ENCODE assay signal across 9 mouse cellular contexts in the genomic region with DNA sequence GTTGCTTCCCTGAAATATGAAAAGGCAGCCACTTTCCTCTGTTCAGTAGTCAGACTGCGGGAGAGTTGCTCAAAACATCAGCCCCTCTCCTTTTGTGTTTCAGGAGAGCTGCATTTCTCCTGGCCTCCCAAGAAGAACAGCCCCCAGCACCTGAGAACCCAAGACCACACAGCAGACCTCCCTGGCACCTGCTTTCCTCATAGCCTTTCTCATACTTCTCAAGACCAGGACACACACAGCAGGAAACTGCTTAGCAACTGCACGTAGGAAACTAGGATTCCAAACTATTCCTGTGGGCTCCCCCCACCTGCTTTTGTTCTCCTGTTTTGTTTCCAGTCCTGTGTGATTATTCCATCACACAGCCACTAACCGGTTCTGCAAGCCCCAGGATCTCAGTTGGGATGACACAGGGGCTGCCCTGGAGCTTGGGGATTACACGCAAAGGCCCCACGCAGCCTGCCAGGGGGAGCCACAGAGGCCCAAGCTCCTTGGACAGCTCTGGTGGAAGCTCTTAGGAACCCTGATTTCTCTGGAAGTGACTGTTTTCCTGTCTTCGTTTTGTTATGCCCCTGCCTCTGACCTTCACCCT.
DNase-seq lines count a peak whose midpoint lies in the region; ATAC-seq and TF ChIP-seq lines count a peak whose summit lies in the region.
"Had no signal": no experiment of that assay in that cellular context is flagged by ENCODE, and none has a peak within 500 bp of the region (broad histone marks: within the 10 kb centered on the region; RNA-seq: fewer than 3 reads in every experiment).

No protein-coding gene starts in this region.

- TF ChIP-seq CTCF in intestine, postnatal 0 days (IDR thresholded peaks at IDR 0.05; ENCODE audit: low read depth): peak; percentile 50
- peak; percentile 61 for TF ChIP-seq CTCF in stomach, postnatal 0 days (IDR thresholded peaks at IDR 0.05; ENCODE audit: low read depth)

- peak; percentile 61 for TF ChIP-seq EP300 in stomach, postnatal 0 days (optimal IDR thresholded peaks at IDR 0.05)

- H3K4me3 ChIP-seq in intestine, postnatal 0 days (ENCODE audit: low read depth, low read length): no peak overlapping the region
- no peak overlapping the region for H3K4me3 ChIP-seq in intestine, embryonic 15.5 days (replicated peaks)
- no peak overlapping the region for H3K4me3 ChIP-seq in embryonic facial prominence, embryonic 14.5 days (ENCODE audit: low read depth, low read length)
- no peak overlapping the region for H3K4me3 ChIP-seq in stomach, postnatal 0 days (ENCODE audit: low read depth, low read length)
- H3K4me3 ChIP-seq: heart, embryonic 15.5 days had no signal

- no peaks in the 10 kb centered on the region for H3K27me3 ChIP-seq in intestine, postnatal 0 days (replicated peaks; ENCODE audit: control insufficient read depth, insufficient read depth, low read length)
- no peaks in the 10 kb centered on the region for H3K27me3 ChIP-seq in intestine, embryonic 15.5 days (replicated peaks)
- H3K27me3 ChIP-seq in embryonic facial prominence, embryonic 14.5 days (replicated peaks; ENCODE audit: control insufficient read depth, insufficient read depth, low read length): no peaks in the 10 kb centered on the region
- H3K27me3 ChIP-seq in stomach, postnatal 0 days (ENCODE audit: control insufficient read depth, insufficient read depth, low read length): no peaks in the 10 kb centered on the region
- H3K27me3 ChIP-seq: heart, embryonic 15.5 days had no signal

- no peaks in the 10 kb centered on the region for H3K4me1 ChIP-seq in intestine, postnatal 0 days (replicated peaks; ENCODE audit: control insufficient read depth, insufficient read depth, low read length)
- no peaks in the 10 kb centered on the region for H3K4me1 ChIP-seq in intestine, embryonic 15.5 days (replicated peaks)
- H3K4me1 ChIP-seq in embryonic facial prominence, embryonic 14.5 days (ENCODE audit: control insufficient read depth, insufficient read depth, low read length): peaks cover 11% of the 10 kb centered on the region
- no peaks in the 10 kb centered on the region; the same call in 1 of the 2 replicates for H3K4me1 ChIP-seq in stomach, postnatal 0 days (replicated peaks; ENCODE audit: control insufficient read depth, insufficient read depth)

- no peaks in the 10 kb centered on the region for H3K9me3 ChIP-seq in intestine, postnatal 0 days (ENCODE audit: control insufficient read depth)
- no peaks in the 10 kb centered on the region for H3K9me3 ChIP-seq in intestine, embryonic 15.5 days
- H3K9me3 ChIP-seq in embryonic facial prominence, embryonic 14.5 days (ENCODE audit: control insufficient read depth, low read length): no peaks in the 10 kb centered on the region
- H3K9me3 ChIP-seq in stomach, postnatal 0 days (ENCODE audit: control insufficient read depth, low read length): no peaks in the 10 kb centered on the region
- H3K9me3 ChIP-seq: heart, embryonic 15.5 days had no signal

- 41% methylated on average over 6 of the region's 6 CpGs for WGBS in intestine, postnatal 0 days
- WGBS in intestine, embryonic 15.5 days: 37% methylated on average over 6 of the region's 6 CpGs
- WGBS in embryonic facial prominence, embryonic 14.5 days: 24% methylated on average over 6 of the region's 6 CpGs
- 45% methylated on average over 6 of the region's 6 CpGs for WGBS in stomach, postnatal 0 days

- no peak overlapping the region for H3K27ac ChIP-seq in intestine, postnatal 0 days (ENCODE audit: low read depth, low read length)
- H3K27ac ChIP-seq in intestine, embryonic 15.5 days: no peak overlapping the region
- peak overlapping the region; percentile 4; the same call in 1 of the 2 replicates for H3K27ac ChIP-seq in embryonic facial prominence, embryonic 14.5 days (replicated peaks; ENCODE audit: low read depth, low read length)
- peak overlapping the region; percentile 45 for H3K27ac ChIP-seq in stomach, postnatal 0 days (replicated peaks)
- H3K27ac ChIP-seq: heart, embryonic 15.5 days had no signal

- ATAC-seq in intestine, postnatal 0 days: no peak
- no peak for ATAC-seq in intestine, embryonic 15.5 days
- peak; percentile 88 for ATAC-seq in embryonic facial prominence, embryonic 14.5 days (ENCODE audit: low read depth)
- ATAC-seq in stomach, postnatal 0 days (ENCODE audit: low FRiP score, low TSS enrichment): peak; percentile 80

- H3K4me2 ChIP-seq in intestine, postnatal 0 days (replicated peaks; ENCODE audit: low read depth): no peak overlapping the region
- H3K4me2 ChIP-seq in intestine, embryonic 15.5 days (replicated peaks): no peak overlapping the region
- H3K4me2 ChIP-seq in embryonic facial prominence, embryonic 14.5 days (ENCODE audit: low read depth, low read length): no peak overlapping the region
- H3K4me2 ChIP-seq in stomach, postnatal 0 days (replicated peaks; ENCODE audit: low read depth): no peak overlapping the region
- H3K4me2 ChIP-seq: heart, embryonic 15.5 days had no signal

- no peaks in the 10 kb centered on the region for H3K36me3 ChIP-seq in intestine, postnatal 0 days (ENCODE audit: control insufficient read depth, insufficient read depth)
- H3K36me3 ChIP-seq in intestine, embryonic 15.5 days: no peaks in the 10 kb centered on the region
- no peaks in the 10 kb centered on the region for H3K36me3 ChIP-seq in embryonic facial prominence, embryonic 14.5 days (ENCODE audit: control insufficient read depth, insufficient read depth, low read length)
- no peaks in the 10 kb centered on the region for H3K36me3 ChIP-seq in stomach, postnatal 0 days (ENCODE audit: control insufficient read depth, insufficient read depth, low read length)
- H3K36me3 ChIP-seq: heart, embryonic 15.5 days had no signal

- peak; percentile 9 for DNase-seq in retina, postnatal 1 day
- no peak for DNase-seq in retina, embryonic 14.5 days (ENCODE audit: low spot score)
- DNase-seq in embryonic facial prominence, embryonic 14.5 days (ENCODE audit: low spot score): peak; percentile 75
- peak; percentile 65 for DNase-seq in stomach, postnatal 0 days (ENCODE audit: low spot score)
- DNase-seq in frontal cortex, postnatal 25 days (ENCODE audit: low spot score in 2 of 2): no peak
- no peak for DNase-seq in gastrocnemius, postnatal 10 days

- H3K9ac ChIP-seq in intestine, postnatal 0 days (ENCODE audit: low read depth, low read length): no peak overlapping the region
- no peak overlapping the region for H3K9ac ChIP-seq in intestine, embryonic 15.5 days
- no peak overlapping the region for H3K9ac ChIP-seq in embryonic facial prominence, embryonic 14.5 days (ENCODE audit: low read depth, low read length)
- no peak overlapping the region for H3K9ac ChIP-seq in stomach, postnatal 0 days (ENCODE audit: low read length)
- H3K9ac ChIP-seq: heart, embryonic 15.5 days had no signal

Comparison
In these comparisons a context has a peak if more than half of its experiments do, and no peak if none do; other contexts are left out.
1. DNase-seq: peak in retina, postnatal 1 day (single experiment), embryonic facial prominence, embryonic 14.5 days (single experiment) and stomach, postnatal 0 days (single experiment); none in retina, embryonic 14.5 days (single experiment), frontal cortex, postnatal 25 days (0 of 2) and gastrocnemius, postnatal 10 days (single experiment).
2. ATAC-seq: peak in embryonic facial prominence, embryonic 14.5 days (single experiment) and stomach, postnatal 0 days (single experiment); none in intestine, postnatal 0 days (single experiment) and intestine, embryonic 15.5 days (single experiment).
3. H3K27ac ChIP-seq: peak in embryonic facial prominence, embryonic 14.5 days (single experiment) and stomach, postnatal 0 days (single experiment); none in intestine, postnatal 0 days (single experiment) and intestine, embryonic 15.5 days (single experiment).